Mouse (Mus musculus): ENCODE results near the gene Usp15.

DNA sequence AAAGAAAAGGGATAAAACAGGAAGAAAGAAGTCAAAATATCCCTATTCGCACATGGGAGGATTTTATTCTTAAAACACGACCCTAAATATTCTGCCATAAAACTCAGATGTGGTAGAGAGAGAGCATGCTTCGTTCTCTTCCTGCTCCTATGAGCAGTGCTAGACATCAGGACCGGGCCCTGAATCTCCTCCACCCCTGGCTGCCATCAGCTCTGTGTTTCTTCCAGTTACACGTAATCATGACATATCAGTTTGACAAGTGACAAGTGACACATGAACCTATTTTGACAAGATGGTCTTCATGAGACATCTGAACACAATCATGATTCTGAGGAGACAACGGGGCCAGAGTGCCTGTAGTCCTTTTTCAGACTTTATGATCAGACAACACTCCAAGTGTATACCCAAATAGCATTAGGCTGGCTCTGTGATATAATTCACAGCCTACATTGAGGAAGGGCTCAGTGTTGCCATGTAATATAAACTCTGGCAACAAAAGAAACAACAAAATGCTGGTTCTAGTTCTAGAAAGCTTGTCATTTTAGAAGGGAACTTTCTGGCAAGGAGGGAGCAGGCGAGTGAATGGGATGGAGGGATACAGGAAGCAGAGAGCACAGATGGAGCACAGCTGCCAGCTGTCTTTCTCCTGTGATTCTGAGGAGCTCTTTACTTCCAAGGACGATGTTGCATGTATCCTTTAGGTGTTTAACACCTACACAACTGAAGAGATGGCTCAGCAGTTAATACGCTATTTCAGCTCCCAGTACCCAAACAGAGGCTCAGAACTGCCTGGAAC lies 141.4 kb downstream of the Usp15 start:
- no peak for TF ChIP-seq CTCF (IDR thresholded peaks at IDR 0.05; ENCODE audit: control insufficient read depth, insufficient read depth, insufficient replicate concordance, low read depth, low read length)
- no peak for TF ChIP-seq POLR2A (IDR thresholded peaks at IDR 0.05; ENCODE audit: control insufficient read depth, low read depth, low read length)
